Mouse (Mus musculus): Measurements from ENCODE around the gene Foxred2.

Gene Foxred2

GRCm38 (mm10) chr15:77958071-77958470 is 1.5 kb upstream of the Foxred2 start:
- TF ChIP-seq GATA4 (IDR thresholded peaks at IDR 0.05; ENCODE audit: insufficient replicate concordance, low read length) = no peak

- no peak for TF ChIP-seq GATA4 (IDR thresholded peaks at IDR 0.05; ENCODE audit: insufficient replicate concordance, low read length)
Observed at GRCm38 (mm10) chr15:77957625-77958024, 1.1 kb upstream of the Foxred2 start.

GRCm38 (mm10) chr15:77955440-77956403 is 800 bp downstream of the Foxred2 start:
- no peak for TF ChIP-seq GATA4 (IDR thresholded peaks at IDR 0.05; ENCODE audit: insufficient replicate concordance, low read length)

GRCm38 (mm10) chr15:77954362-77954761 is 2.2 kb downstream of the Foxred2 start:
- no peak for TF ChIP-seq GATA4 (IDR thresholded peaks at IDR 0.05; ENCODE audit: insufficient replicate concordance, low read length)

GRCm38 (mm10) chr15:77952921-77953320 is 3.6 kb downstream of the Foxred2 start:
- no peak for TF ChIP-seq GATA4 (IDR thresholded peaks at IDR 0.05; ENCODE audit: insufficient replicate concordance, low read length)

GRCm38 (mm10) chr15:77949061-77949460 is 7.5 kb downstream of the Foxred2 start:
- no peak for TF ChIP-seq GATA4 (IDR thresholded peaks at IDR 0.05; ENCODE audit: insufficient replicate concordance, low read length)

- TF ChIP-seq GATA4 (IDR thresholded peaks at IDR 0.05; ENCODE audit: insufficient replicate concordance, low read length) = no peak
Observed at GRCm38 (mm10) chr15:77945711-77946110, 10.8 kb downstream of the Foxred2 start.

- TF ChIP-seq GATA4 (IDR thresholded peaks at IDR 0.05; ENCODE audit: insufficient replicate concordance, low read length) = no peak
Observed at GRCm38 (mm10) chr15:77941563-77941962, 15.0 kb downstream of the Foxred2 start.

- TF ChIP-seq GATA4 (IDR thresholded peaks at IDR 0.05; ENCODE audit: insufficient replicate concordance, low read length) = no peak
Observed at GRCm38 (mm10) chr15:77938516-77938915, 18.0 kb downstream of the Foxred2 start.

- no peak for TF ChIP-seq GATA4 (IDR thresholded peaks at IDR 0.05; ENCODE audit: insufficient replicate concordance, low read length)
Observed at GRCm38 (mm10) chr15:77935673-77936375, 20.7 kb downstream of the Foxred2 start.

GRCm38 (mm10) chr15:77934968-77935367 is 21.6 kb downstream of the Foxred2 start:
- no peak for TF ChIP-seq GATA4 (IDR thresholded peaks at IDR 0.05; ENCODE audit: insufficient replicate concordance, low read length)

- TF ChIP-seq GATA4 (IDR thresholded peaks at IDR 0.05; ENCODE audit: insufficient replicate concordance, low read length) = no peak
Observed at GRCm38 (mm10) chr15:77934326-77934725, 22.2 kb downstream of the Foxred2 start.

GRCm38 (mm10) chr15:77933770-77934169 is 22.8 kb downstream of the Foxred2 start:
- TF ChIP-seq GATA4 (IDR thresholded peaks at IDR 0.05; ENCODE audit: insufficient replicate concordance, low read length) = no peak; the same call in 1 of the 2 replicates

- TF ChIP-seq GATA4 (IDR thresholded peaks at IDR 0.05; ENCODE audit: insufficient replicate concordance, low read length) = no peak
Observed at GRCm38 (mm10) chr15:77933222-77933621, 23.3 kb downstream of the Foxred2 start.

GRCm38 (mm10) chr15:77931689-77932016 is 24.9 kb downstream of the Foxred2 start:
- no peak for TF ChIP-seq GATA4 (IDR thresholded peaks at IDR 0.05; ENCODE audit: insufficient replicate concordance, low read length)

Measured in liver, adult (tissue).